Mouse (Mus musculus) Patski (cell line): ENCODE measurements around the gene Mapk9. TPM values are rescaled to one million over a fixed set of nuclear protein-coding genes. Genes with fewer than 3 reads are reported as not detected.

ENCODE experiments used
- ATAC-seq: fragments of 100-300 bp; one replicate; pipeline ENCODE4 v1.8.0; 2021
- CTCF ChIA-PET: fragments of 350-600 bp; sonication (Branson Sonifier 250); formaldehyde crosslinking; loops from one replicate; lab custom pipeline; 2022; ENCODE audit warnings: inconsistent platforms; lab: Charles Lee
- POLR2A ChIA-PET: fragments of 350-600 bp; sonication (Branson Sonifier 250); formaldehyde crosslinking; loops from one replicate; lab custom pipeline; 2022; ENCODE audit warnings: antibody characterized with exemption, inconsistent platforms; lab: Charles Lee
- DNase-seq: peaks from one replicate; pipeline ENCODE4 v3.0.0-alpha.2; 2011; ENCODE audit warnings: low read depth, low spot score
- H3K27me3 ChIP-seq: fragments of 371-371 bp; one replicate; pipeline ENCODE4 v1.5.1; 2021
- CTCF ChIP-seq: fragments of 100-300 bp; IDR thresholded peaks from one replicate; pipeline ENCODE4 v1.5.1; 2021
- in situ Hi-C: fragments of 300-500 bp; cut with MboI; formaldehyde crosslinking; loops from 3 replicates; pipeline ENCODE4 v1.11.1; 2018; ENCODE audit warnings: low pct_unique_long_range_greater_than_20kb, mixed read lengths
- polyA plus RNA-seq: library from polyadenylated mRNA; unstranded; gene quantifications from one replicate; pipeline ENCODE4 v1.2.3, GENCODE M21; 2021

Mapk9 gene
- polyA plus RNA-seq, 1 experiment from 2014 or later: 48.5 TPM

GRCm38 (mm10) chr11:49820928-49821327 lies 25.6 kb upstream of the Mapk9 start:
- no peak for TF ChIP-seq CTCF
- in situ Hi-C loops: no loop called here
- DNase-seq (no peak), ATAC-seq (no peak)
- ChIA-PET CTCF (no interaction called here), POLR2A (no interaction called here)
- peaks cover 35% of the 10 kb centered on the region for H3K27me3 ChIP-seq

GRCm38 (mm10) chr11:49821546-49821945 lies 25.0 kb upstream of the Mapk9 start:
- ChIA-PET POLR2A (no interaction called here), CTCF (no interaction called here)
- ATAC-seq: no peak
- no peak for DNase-seq
- in situ Hi-C loops: no loop called here
- no peak for TF ChIP-seq CTCF
- peaks cover 34% of the 10 kb centered on the region for H3K27me3 ChIP-seq

- CTCF ChIA-PET: interaction anchor here (0.6 to 0.8 kb wide), 2 partner anchors 15 to 24 kb away, joined by 3 read pairs; no protein-coding TSS in a partner anchor
- ATAC-seq (no peak), DNase-seq (no peak)
- POLR2A ChIA-PET: no interaction called here
- H3K27me3 ChIP-seq: peaks cover 37% of the 10 kb centered on the region
- no peak for TF ChIP-seq CTCF
- in situ Hi-C loops: no loop called here
These were observed 24.2 kb upstream of the Mapk9 start for GRCm38 (mm10) chr11:49822337-49822736.

- ChIA-PET POLR2A (no interaction called here), CTCF (interaction anchor here (1.0 to 1.7 kb wide), 6 partner anchors 9 to 97 kb away, joined by 3 to 7 read pairs (median 4); no protein-coding TSS in a partner anchor)
- peak; percentile 81 for TF ChIP-seq CTCF
- in situ Hi-C loops: no loop called here
- no peak for DNase-seq
- ATAC-seq: no peak
- peaks cover 30% of the 10 kb centered on the region for H3K27me3 ChIP-seq
These were observed 21.7 kb upstream of the Mapk9 start for GRCm38 (mm10) chr11:49824896-49825295.

GRCm38 (mm10) chr11:49827243-49827642 lies 19.3 kb upstream of the Mapk9 start:
- ATAC-seq (no peak), DNase-seq (no peak)
- ChIA-PET CTCF (no interaction called here), POLR2A (no interaction called here)
- peaks cover 20% of the 10 kb centered on the region for H3K27me3 ChIP-seq
- in situ Hi-C loops: no loop called here
- no peak for TF ChIP-seq CTCF

- DNase-seq: no peak
- no peak for ATAC-seq
These were observed 17.3 kb upstream of the Mapk9 start for GRCm38 (mm10) chr11:49829176-49829745.

GRCm38 (mm10) chr11:49831980-49832379 lies 14.6 kb upstream of the Mapk9 start:
- DNase-seq: no peak
- peaks cover 29% of the 10 kb centered on the region for H3K27me3 ChIP-seq

More at GRCm38 (mm10) chr11:49829176-49829745, 17.3 kb upstream of the Mapk9 start:
- POLR2A ChIA-PET: no interaction called here
- peaks cover 20% of the 10 kb centered on the region for H3K27me3 ChIP-seq
- CTCF ChIA-PET: no interaction called here
- no peak for TF ChIP-seq CTCF
- in situ Hi-C loops: no loop called here

GRCm38 (mm10) chr11:49832962-49833361 lies 13.6 kb upstream of the Mapk9 start:
- ChIA-PET POLR2A (no interaction called here), CTCF (interaction anchor here (3.7 kb wide), 1 partner anchor 12 kb away, joined by 9 read pairs; no protein-coding TSS in a partner anchor)
- TF ChIP-seq CTCF: no peak
- DNase-seq: no peak
- ATAC-seq: no peak
- H3K27me3 ChIP-seq: peaks cover 32% of the 10 kb centered on the region
- in situ Hi-C loops: no loop called here

More at GRCm38 (mm10) chr11:49831980-49832379, 14.6 kb upstream of the Mapk9 start:
- POLR2A ChIA-PET: interaction anchor here (0.6 kb wide), 1 partner anchor 151 kb away, joined by 5 read pairs; no protein-coding TSS in a partner anchor
- TF ChIP-seq CTCF: no peak
- CTCF ChIA-PET: interaction anchor here (1.0 kb wide), 1 partner anchor 42 kb away, joined by 3 read pairs; no protein-coding TSS in a partner anchor
- no peak for ATAC-seq
- in situ Hi-C loops: no loop called here

GRCm38 (mm10) chr11:49834248-49834647 lies 12.3 kb upstream of the Mapk9 start:
- ATAC-seq (no peak), DNase-seq (no peak)
- TF ChIP-seq CTCF: no peak
- ChIA-PET POLR2A (no interaction called here), CTCF (interaction anchor here (3.7 kb wide), 1 partner anchor 11 kb away, joined by 9 read pairs; no protein-coding TSS in a partner anchor)
- H3K27me3 ChIP-seq: peaks cover 37% of the 10 kb centered on the region
- in situ Hi-C loops: no loop called here

- DNase-seq: no peak
- POLR2A ChIA-PET: interaction anchor here (1.0 kb wide), 1 partner anchor 12 kb away, joined by 3 read pairs; no protein-coding TSS in a partner anchor
These were observed 11.1 kb upstream of the Mapk9 start for GRCm38 (mm10) chr11:49835257-49835956.

More at GRCm38 (mm10) chr11:49835257-49835956, 11.1 kb upstream of the Mapk9 start:
- CTCF ChIA-PET: interaction anchor here (0.7 to 3.7 kb wide), 2 partner anchors 10 kb away, joined by 4 to 9 read pairs; no protein-coding TSS in a partner anchor
- H3K27me3 ChIP-seq: peaks cover 39% of the 10 kb centered on the region
- no peak for ATAC-seq
- in situ Hi-C loops: no loop called here
- no peak for TF ChIP-seq CTCF
